Mouse (Mus musculus) embryo, embryonic 9.5 days (tissue): ENCODE measurements at regions not wholly inside any gene's neighbourhood (a gene's known extent, or its start where the extent isn't known, plus 50 kb on each side); places are given as distances from the start of the nearest gene placed in this dataset.
"Not testable (repeated sequence)": the region's sequence is repeated elsewhere in the genome, so short reads cannot be mapped to it uniquely, and the experiment has no call there.

ENCODE experiments used
- DNase-seq: peaks from one replicate; pipeline ENCODE4 v3.0.0-alpha.2; 2017; ENCODE audit errors: extremely low spot score

DNA sequence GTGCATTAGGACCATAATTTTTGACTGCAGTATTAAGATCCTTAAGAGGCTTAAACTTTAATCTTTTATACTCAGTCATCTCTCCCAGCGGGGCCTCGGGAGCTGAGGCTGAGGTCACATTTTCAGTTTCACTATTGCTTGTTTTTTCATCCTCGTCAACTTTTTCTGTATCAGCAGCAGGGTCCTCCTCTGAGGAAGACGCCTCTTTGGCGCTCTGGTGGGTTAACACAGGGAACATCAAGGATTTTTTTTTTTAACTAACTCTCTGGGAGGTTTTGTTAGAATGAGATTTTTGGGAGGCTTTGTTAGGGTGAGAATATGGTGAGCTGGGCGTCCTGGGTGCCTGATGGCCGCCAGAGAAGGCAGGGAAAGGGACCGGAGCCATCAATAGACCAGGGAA, 633.6 kb downstream of the Jrkl start:
- DNase-seq: not testable (repeated sequence)

DNA sequence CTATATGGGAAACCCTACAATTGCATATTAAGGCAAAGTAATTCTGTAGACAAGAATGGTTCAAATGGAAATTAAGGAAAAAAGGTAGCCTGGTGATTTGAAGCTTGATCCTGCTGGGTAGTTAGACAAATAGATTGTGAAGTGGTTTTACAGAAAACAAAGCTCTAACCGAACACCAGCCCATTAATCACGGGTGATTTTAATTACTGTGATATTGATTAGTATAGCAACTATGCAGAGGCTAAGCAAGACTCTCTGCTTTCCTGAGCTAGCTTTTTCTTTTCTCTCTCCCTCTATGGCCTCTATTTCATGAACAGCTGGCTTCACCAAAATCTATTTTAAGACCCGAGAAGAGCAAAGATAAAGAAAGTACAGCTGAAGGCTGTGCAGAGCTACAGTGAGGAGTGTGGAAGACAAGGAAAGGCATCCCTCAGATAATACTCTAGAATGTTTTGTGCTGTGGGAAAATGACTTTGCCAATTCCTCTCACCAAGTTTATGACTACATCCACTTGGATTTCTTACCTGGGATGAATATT, 647.4 kb downstream of the Jrkl start:
- DNase-seq: no peak

- DNase-seq: peak; percentile 2
Measured at GRCm38 (mm10) chr9:12587289-12588057, 658.2 kb downstream of the Jrkl start.
